Mouse (Mus musculus) cerebellum, adult (tissue): ENCODE results near the gene Angptl1.

Experiments used
- ATAC-seq: cut with Nextera tagmentation; 2 replicates; pipeline ENCODE4 v1.9.2; 2017; ENCODE audit warnings: mild to moderate bottlenecking, moderate library complexity, mixed read lengths; ENCODE audit not compliant: insufficient number of reproducible peaks, low FRiP score, low TSS enrichment

The Angptl1 gene

DNA sequence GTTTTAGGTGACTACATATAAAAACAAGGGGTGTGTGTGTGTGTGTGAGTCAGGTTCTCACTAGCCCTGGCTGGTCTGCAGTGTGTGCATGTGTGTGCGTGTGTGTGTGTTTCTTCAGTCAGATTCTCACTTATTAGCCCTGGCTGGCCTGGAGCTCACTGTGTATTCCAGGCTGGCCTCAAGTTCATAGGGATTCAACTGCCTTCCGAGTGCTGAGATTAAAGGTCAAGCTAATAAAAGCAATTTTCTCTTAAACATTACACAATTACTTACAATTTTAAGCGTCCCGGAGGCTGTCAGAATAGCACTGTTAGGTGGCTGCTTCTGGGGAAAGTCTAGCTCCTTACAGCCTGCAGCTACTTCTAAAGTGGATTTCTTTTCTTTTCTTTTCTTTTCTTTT is at the start of gene Angptl1:
Angptl1 (plus strand) TSS at position 386 of the 400 bp plus-strand sequence.
- ATAC-seq: no peak

DNA sequence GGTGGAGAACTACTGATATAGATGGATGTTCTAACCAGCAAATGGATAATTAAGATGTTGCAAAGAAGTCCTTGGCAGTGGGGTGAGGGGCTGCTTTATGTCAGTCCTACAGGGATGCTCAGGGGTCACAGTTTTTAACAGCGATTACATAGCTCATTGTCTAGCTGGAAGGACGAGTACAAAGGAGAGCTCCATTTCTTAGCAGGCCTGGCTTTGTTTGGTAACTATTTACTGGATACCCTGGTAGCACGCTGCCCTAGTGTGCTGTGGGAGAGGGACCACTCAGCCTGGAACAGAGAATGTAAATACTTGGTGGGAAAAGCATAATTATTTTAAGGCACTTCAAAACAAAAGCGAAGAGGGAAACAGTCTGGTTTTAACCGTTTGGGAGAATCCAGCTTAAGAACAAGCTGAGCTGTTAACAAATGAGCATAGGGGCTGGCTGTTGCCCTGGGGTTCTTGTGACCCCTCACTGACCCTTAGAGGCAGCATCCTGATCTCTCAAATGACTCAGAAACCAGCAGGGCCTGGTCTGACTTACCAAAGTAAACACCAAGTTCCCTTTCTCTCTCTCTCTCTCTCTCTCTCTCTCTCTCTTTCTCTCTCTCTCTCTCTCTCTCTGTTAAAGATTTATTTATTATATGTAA is 48.4 kb upstream of the Angptl1 start:
- no peak for ATAC-seq

DNA sequence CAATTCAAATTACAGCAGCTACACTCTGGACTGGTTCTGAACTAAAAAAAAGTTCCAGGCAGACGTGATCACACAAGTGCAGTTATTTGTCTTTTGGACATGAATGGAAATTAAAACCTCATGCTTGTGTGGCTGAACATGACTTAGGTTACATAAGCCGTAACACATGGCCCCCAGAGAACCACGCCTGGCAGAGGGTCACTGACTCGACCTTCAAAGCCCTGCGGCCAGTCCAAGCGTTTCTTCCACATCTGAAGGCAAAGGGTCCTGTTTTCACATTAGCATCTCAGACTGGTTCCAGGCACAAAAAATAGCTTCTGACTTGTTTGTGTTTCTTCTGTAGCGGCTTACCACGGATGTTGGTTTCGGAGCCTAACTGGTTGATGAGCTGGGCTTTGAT is 42.1 kb upstream of the Angptl1 start:
- ATAC-seq: no peak

DNA sequence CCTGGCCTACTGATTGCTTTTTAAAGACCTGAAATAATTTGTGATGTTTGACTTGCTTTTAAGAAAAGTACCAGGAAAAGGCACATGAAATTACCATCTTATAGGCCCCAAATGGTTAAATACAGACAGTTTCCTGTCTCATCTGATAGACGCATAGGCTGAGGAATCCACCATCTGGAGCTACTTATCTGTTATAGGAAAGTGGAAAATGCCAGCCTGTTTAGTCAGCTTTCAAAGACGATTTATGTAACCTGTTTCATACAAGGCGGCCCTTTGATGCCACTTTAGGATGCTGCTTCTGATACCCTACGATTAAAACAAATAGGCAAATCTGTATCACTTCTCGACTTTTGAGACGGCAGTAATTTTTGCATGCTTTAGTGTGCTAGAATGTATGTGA is 37.1 kb upstream of the Angptl1 start:
- no peak for ATAC-seq

DNA sequence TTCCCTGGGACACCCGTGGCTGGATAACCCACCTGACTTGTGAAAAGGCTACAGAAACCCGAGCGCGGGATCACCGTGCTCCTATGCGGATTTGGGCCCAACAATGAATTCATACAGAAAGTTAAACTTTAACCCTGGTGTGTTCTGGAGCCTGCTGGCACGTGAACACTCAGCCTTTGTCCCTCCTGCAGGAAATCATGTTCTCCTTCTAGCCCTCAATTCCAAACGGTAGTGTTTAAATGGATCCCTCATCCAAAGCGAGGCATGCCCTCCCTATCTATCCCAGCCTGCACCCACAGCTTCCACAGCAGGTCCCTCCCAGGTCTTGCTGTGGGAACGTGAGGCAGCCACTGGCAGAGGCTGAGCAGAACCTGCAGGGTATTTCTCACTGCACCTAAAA is 30.0 kb upstream of the Angptl1 start:
- no peak for ATAC-seq

DNA sequence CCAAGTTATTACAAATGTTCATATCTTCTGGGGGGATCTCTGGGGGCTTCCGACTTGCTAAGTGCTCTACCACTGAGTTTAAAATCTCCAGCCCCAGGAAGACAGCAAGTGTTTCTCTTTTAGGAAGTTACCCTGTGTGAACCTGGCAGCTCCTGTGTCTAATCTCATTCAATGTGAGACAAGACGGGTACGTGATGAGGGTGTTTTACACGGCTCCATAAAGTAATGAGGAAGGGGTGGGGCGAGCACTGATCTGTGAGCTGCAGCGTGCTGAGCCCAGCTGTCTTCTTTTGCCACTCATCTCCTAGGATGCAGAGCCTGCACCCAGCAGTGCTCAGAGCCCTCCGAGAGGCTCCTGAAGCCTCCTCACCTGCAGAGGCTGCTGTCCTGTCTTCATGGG is 26.4 kb upstream of the Angptl1 start:
- ATAC-seq: no peak

DNA sequence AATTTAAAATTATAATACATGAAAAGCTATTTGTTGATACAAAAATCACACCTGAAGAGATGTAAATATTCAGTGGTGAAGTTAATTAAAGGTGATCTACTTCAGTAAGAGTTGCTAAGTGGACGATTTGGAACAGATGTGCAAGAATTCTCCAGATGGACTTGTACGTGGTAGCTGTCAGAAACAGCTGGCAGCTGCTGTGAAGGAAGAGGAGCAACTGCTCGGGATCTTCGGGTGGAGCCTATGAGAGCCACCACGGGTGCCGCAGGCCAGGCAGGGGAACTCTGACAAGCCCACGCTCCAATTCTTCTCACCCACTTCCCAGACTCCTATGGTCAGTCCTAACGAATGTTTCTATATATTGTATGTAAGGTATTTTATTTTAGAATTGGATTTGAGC is 25.6 kb upstream of the Angptl1 start:
- ATAC-seq: no peak

DNA sequence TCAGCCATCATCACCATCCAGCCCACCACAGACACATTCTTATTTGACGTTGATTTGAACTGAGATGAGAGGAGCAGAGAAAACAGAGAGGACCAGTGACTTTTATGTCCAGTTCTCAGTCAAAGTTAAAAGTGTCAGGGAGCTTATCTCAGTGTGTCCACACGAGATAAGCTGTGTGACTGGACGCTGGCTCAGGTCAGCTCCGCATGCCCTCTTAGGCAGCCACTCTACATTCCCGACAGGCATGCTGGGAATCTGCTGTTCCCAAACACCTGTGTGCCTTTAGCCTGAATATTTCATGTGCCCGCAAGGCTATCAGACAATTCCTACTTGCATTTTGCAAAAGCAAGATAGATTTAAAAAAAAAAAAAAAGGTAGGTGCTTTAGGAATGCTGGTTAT is 24.9 kb upstream of the Angptl1 start:
- ATAC-seq: no peak

DNA sequence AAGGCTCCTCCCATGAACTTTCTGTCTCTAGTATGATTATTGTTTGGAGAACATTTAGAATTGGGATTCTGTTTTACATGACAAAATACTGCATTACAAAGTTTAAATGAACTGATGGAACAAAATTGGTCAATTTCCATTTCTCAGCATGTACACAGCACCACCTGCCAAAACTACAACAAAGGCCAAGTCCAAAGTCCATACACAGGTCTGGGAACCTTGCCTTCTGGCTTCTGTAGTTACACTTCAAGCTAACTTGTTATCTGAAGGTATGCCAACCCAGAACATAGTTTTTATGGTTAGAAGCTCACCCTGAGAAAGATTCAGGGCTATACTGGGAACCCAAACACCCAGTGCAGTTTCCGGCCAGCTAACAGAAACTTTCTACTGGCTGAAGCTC is 19.1 kb upstream of the Angptl1 start:
- ATAC-seq: no peak

DNA sequence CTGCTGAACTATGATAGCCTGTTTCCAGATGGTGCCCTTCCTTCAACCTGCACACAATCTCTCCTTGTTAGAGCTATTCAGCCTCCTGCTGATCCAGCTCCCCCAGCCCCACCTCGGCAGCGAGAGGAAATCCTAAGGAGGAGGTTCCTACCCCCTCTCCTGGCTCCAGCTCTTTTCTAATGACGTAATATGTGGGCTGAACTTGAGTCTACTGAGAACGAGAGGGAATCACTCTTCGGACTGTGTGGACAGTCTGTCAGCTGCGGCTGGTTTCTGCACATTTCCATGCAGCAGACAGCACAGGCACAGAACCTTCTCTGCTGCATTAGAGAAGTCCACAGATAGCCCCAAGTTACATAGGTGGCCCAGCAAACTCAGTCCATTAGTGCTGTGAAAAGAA is 333 bp downstream of the Angptl1 start:
- no peak for ATAC-seq

DNA sequence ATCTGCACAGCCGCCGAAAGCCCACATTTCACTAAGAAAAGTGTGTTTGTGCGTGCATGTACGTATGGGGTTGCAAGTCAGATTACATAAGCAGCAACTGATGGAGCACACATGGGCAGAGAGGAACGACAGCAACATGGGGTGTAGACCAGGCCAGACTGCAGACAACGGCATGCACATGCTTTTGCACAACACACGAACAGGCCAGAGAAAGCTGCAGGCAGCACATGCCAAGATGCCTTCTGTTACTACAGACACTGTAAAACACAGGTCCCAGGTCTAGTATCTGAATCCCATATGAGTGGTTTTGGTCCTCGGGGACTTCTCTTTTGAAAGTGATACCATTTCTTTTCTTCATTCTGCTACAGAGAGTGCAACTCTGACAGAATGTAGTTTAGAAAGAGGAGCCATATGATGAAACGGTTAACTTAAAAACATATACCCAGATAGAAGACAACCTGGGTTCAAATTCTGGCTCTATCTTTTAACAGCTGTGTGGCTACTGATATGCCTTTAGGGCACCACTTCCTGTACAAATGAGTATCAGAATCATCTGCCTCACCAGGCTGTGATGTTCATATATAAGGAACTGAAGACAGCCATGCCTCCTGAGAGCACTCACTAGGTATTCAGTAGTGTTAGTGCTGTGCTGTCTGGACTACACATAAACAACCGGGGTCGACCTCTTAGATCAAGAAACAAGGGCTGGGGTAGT is 3.4 kb downstream of the Angptl1 start:
- 0 out of 2 replicates have a peak, but pooled peaks have one; percentile 36 for ATAC-seq

DNA sequence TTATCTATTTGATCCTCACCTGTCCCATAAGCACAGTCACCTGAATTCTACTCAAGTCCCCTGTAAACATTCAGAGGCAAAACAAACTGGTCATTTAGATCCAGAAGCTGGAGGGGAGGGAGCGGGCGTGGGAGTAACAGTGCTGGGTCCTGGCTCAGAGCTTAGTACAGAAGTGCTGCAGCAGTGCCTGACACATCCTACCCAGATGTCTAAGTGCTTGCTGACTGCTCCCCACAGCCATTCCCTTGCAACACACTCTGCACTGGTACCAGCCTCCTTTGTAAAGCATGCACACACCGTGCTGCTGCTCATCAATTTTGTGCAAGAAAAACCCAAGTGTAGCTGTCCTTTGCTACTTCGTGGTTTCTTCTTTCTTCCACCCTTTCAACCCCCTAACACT is 8.7 kb downstream of the Angptl1 start:
- no peak for ATAC-seq

DNA sequence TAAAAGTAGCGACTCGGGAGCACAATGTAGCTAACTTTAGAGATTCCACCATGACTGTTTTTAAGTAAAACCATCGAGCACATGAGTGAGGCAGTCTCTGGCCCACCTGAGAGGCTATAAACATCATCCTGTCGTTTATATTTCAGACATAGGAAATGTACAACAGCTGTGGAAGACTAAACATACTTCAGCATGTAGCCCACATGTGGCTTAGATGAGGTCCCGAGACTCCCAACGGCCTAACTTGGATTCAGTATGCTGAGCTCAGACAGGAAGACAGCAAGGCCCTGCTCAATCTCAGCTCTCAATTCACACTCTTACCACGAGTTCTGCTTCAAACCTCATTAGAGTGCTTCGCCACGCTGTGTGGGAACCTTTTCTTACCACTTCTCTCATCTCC is 14.0 kb downstream of the Angptl1 start:
- no peak for ATAC-seq

DNA sequence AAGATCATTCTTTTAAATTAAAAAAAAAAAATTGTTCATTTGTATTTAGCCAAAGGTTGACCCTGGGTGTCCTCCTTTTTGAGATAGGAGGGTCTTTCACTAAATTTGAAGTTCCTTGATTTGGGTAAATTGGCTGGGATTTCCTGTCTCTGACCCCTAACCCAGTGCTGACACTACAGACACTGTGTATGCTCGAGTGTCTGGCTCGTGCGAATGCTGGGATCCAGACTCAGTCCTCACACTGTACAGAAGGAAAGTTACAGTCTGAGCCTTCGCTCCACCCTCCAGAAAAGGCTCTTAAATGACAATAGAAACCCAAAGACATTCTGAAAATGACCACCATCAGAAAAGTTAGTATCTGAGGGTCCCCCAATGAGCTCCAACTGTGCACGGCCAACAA is 14.5 kb downstream of the Angptl1 start:
- ATAC-seq: no peak

DNA sequence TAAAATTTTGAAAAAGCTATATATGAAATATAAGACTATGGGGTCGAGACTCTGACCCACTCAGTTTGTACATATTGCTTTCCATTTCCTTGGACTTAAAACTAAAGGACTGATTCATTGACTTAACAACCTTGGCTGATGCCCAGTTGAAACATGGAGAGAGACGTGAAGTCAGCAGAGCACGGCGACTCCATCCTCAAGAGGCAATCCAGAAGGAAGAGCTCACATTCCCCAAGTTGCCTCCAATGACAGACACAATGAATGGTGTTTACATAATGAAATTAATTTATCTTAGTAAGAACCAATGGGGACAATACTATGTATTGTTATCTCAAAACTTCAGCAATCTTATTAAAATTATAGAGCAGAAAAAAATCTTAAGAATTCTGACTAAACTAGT is 16.2 kb downstream of the Angptl1 start:
- ATAC-seq: no peak

DNA sequence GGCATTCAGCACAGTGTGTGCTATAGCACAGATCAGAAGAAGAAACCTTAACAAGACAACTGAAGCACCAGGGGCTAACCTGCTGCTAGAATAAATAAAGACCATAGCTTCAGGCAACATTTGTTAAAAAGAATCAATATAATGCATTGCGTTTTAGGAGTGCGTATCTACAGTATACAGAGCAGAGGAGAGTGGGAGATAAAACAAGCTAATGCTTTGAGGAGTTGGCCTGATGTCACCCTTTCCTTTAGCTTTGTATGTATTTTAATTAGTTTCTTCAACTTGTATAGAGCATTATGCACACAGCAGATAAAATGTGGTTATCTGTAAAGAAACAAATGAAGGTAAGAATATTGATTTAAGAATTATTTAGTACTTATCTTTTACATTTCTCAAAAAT is 18.3 kb downstream of the Angptl1 start:
- no peak for ATAC-seq

DNA sequence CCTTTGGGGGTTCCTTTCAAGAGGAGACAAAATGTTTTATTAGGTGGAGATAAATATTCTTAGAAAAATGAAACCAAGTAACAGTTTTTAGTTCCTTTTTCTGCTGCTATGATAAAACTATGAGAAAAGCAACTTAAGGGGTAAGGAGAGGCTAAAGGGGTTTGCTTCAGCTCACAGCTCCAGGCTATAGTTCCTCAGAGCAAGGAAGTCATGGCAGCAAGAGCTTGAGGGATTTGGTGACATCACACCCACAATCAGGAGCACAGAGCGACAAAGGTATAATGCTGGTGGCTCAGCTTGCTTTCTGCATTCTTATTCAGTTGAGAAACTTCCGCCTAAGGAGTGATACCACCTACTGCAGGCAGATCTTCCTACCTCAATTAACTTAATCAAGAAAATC is 20.8 kb downstream of the Angptl1 start:
- no peak for ATAC-seq

DNA sequence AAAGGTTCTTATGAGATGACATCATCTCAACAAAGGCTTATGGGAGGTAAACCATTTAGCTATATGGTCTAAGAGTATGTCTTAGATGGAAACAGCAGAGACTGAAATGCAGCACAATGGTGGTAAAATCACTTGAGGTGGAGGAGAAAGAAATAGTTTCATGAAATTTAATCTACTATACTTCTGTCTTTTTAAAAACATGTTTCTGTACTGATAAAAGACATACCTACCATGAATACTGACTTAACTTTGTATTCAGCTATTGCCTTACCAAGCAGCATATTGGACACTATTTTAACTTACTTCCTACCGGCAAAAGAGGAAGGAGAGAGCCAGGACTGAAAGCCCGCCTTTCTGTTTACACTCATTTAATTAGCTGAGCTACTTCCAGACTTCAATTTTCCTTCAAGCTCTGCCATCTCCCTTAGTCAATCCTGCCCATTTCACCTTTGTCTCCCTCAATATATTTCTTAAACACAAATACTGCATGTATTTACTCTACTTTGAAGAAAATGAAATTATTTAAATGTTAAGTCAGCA is 21.4 kb downstream of the Angptl1 start:
- ATAC-seq: no peak

DNA sequence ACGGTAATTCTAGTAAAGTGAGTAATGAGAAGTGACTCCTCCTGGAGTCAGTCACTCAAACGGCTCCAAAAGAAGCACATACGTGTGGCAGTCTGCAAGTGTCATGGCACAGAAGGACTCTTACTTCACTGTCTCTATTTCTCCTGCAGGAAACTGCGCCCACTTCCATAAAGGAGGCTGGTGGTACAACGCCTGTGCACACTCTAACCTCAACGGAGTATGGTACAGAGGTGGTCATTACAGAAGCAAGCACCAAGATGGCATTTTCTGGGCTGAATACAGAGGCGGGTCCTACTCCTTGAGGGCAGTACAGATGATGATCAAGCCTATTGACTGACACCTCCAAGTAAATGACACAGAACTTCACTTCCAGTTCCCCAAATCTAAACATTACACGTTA is 21.9 kb downstream of the Angptl1 start:
- no peak for ATAC-seq

DNA sequence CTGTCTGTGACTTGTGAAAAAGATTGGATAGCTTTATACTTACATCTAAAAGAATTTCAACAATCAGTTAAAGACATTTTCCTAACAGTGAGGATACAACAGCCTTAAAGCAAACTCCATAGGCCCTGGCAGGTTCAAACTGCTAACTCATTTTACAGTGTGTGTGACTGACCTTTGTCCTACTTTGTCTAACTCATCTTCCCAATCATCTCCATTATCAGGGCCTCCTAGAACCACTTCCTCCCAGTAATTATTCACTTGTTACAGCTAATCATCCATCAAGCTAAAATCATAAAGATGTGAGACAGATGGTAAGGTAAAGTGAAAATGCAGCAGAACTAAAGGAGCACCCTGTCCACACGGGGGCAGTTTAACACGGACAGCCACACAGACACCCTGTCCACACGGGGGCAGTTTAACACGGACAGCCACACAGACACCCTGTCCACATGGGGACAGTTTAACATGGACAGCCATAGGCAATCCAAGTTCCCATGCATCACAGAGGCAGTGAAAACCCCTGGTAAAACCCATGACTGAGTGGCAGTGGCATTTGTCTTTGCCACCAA is 23.2 kb downstream of the Angptl1 start:
- ATAC-seq: no peak

DNA sequence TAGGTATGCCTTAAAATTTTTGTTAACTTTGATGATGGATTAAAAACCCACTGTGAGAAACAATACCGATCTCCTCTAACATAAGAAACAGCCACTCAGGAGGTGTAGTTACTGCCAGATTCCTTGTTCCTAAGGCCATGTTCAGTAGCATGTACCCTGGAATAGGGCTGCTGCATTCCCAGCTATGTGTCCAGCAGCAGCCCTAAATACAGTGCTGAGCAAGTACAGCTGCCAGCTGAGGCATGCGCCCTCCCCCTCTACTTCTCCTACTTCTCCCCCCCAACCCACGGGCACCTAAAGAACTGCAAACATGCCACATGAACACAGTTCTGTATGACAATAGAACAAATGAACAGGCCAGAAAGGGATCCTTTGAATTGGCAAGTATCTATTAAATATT is 25.4 kb downstream of the Angptl1 start:
- ATAC-seq: no peak

DNA sequence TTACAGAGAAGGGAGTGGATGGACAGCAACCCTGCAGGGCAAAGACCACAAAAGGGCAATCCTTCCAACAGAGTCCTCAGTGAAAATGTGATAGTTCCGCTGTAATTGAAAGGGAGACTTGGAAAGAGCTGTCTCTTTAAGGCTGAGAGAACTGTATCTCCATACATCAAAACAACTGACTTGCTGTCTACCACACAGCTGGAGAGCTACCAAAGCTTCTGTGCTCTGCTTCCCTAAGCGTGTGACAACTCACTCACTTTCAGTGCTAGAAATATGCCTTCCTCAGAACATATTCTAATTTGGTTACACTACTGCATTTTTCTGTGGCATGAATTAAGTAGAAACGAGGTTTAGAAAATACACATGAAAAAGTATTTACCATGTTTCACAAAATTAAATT is 25.9 kb downstream of the Angptl1 start:
- no peak for ATAC-seq
